22 mouse cellular contexts compared by ENCODE assay signal in the genomic region with DNA sequence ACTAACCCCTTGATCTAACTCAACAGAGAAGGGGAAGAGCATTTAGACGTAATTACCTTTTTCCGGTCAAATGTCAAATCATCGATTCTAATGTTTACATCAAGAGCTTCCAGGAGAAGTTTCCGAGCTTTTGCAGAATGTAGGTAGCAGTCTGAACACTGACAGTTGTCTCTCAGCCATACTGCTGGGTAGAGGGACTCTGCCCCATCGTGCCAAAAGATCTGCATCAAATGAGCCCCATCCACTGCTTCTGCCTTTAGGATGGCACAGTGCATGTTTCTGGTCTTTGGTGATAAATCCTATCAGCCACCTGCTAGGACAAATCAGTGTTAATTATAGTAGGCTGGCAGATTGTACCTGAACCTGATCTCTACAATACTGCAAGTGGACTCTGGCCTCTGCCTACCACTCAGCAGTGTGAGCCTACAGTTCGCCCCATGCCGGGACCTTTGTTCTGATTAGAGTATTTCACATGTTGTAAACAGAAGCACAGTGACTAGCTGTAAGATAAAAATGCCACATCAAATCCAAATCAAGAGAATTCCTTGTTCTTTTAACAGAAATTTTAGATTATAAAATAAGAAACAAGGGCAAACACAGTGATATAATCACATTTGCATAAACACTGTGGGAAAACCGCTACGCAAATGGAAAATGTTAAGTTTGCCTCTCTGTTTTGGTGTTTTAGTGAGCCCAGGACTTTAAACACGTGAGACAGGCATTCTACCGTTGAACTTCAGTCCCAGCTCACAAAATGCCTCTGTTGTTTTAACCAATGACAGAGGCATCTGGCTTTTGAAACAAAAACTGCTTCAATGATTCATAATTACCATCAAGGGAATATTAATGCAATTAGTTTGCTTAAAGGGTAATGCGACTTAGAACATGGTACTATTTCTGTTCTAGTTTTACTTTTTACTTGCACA. TPM values are rescaled to one million over a fixed set of nuclear protein-coding genes. Genes with fewer than 3 reads are reported as not detected.
A peak's percentile ranks its signal among the peaks of the same experiment; 100 is the strongest.
DNase-seq lines count a peak whose midpoint lies in the region; ATAC-seq and TF ChIP-seq lines count a peak whose summit lies in the region.
"Had no signal": no experiment of that assay in that cellular context is flagged by ENCODE, and none has a peak within 500 bp of the region (broad histone marks: within the 10 kb centered on the region; RNA-seq: fewer than 3 reads in every experiment).

No protein-coding gene starts in this region.

- H3K36me3 ChIP-seq in kidney, adult 2 months (ENCODE audit: control insufficient read depth, insufficient read depth, low read length) = no peaks in the 10 kb centered on the region
- no peaks in the 10 kb centered on the region for H3K36me3 ChIP-seq in kidney, embryonic 16.5 days (ENCODE audit: insufficient read depth, low read length)
- no peaks in the 10 kb centered on the region for H3K36me3 ChIP-seq in intestine, postnatal 0 days (ENCODE audit: control insufficient read depth, insufficient read depth)
- H3K36me3 ChIP-seq in liver, embryonic 16.5 days (ENCODE audit: control insufficient read depth, insufficient read depth) = no peaks in the 10 kb centered on the region
- no peaks in the 10 kb centered on the region for H3K36me3 ChIP-seq in forebrain, embryonic 10.5 days (replicated peaks)
- H3K36me3 ChIP-seq: embryonic facial prominence, embryonic 13.5 days; forebrain, embryonic 12.5 days; heart, embryonic 13.5 days; limb, embryonic 15.5 days; midbrain, embryonic 12.5 days had no signal

- H3K4me2 ChIP-seq in kidney, embryonic 16.5 days (replicated peaks; ENCODE audit: low read depth, low read length) = no peak overlapping the region
- H3K4me2 ChIP-seq in intestine, postnatal 0 days (replicated peaks; ENCODE audit: low read depth) = peak overlapping the region; percentile 21; the same call in 1 of the 2 replicates
- peak overlapping the region; percentile 20; the same call in 1 of the 2 replicates for H3K4me2 ChIP-seq in liver, embryonic 16.5 days (ENCODE audit: low read depth, low read length)
- H3K4me2 ChIP-seq: embryonic facial prominence, embryonic 13.5 days; forebrain, embryonic 12.5 days; heart, embryonic 13.5 days; limb, embryonic 15.5 days; midbrain, embryonic 12.5 days had no signal

- TF ChIP-seq CTCF in kidney, adult 2 months (conservative IDR thresholded peaks at IDR 0.05; ENCODE audit: insufficient read depth, insufficient read length, low read depth, low read length) = no peak
- TF ChIP-seq CTCF in intestine, postnatal 0 days (IDR thresholded peaks at IDR 0.05; ENCODE audit: low read depth) = no peak

- ATAC-seq in kidney, embryonic 16.5 days (ENCODE audit: low FRiP score, low TSS enrichment) = no peak
- peak; percentile 99 for ATAC-seq in intestine, postnatal 0 days
- peak; percentile 92 for ATAC-seq in liver, embryonic 16.5 days (ENCODE audit: low read depth)

- no peak overlapping the region for H3K9ac ChIP-seq in kidney, embryonic 16.5 days (replicated peaks; ENCODE audit: low read length)
- H3K9ac ChIP-seq in intestine, postnatal 0 days (ENCODE audit: low read depth, low read length) = no peak overlapping the region
- H3K9ac ChIP-seq in liver, embryonic 16.5 days (ENCODE audit: low read depth, low read length) = no peak overlapping the region
- H3K9ac ChIP-seq: embryonic facial prominence, embryonic 13.5 days; forebrain, embryonic 12.5 days; heart, embryonic 13.5 days; limb, embryonic 15.5 days; midbrain, embryonic 12.5 days had no signal

- H3K4me3 ChIP-seq in kidney, adult 2 months (ENCODE audit: insufficient read depth, low read depth, low read length) = no peak overlapping the region
- no peak overlapping the region for H3K4me3 ChIP-seq in kidney, embryonic 16.5 days (ENCODE audit: low read length)
- H3K4me3 ChIP-seq in intestine, postnatal 0 days (ENCODE audit: low read depth, low read length) = no peak overlapping the region
- H3K4me3 ChIP-seq in liver, embryonic 16.5 days (ENCODE audit: low read depth, low read length) = peak overlapping the region; percentile 33
- no peak overlapping the region for H3K4me3 ChIP-seq in forebrain, embryonic 10.5 days
- H3K4me3 ChIP-seq: embryonic facial prominence, embryonic 13.5 days; forebrain, embryonic 12.5 days; heart, embryonic 13.5 days; left cerebral cortex, adult 2 months; limb, embryonic 15.5 days; midbrain, embryonic 12.5 days had no signal

- DNase-seq in kidney, adult 2 months = peak; percentile 78
- peak; percentile 61 to 77 for DNase-seq in kidney, postnatal 36 days
- DNase-seq in forebrain, embryonic 10.5 days (ENCODE audit: extremely low spot score, low spot score) = no peak
- DNase-seq in heart, adult 18-20 months = no peak
- DNase-seq in gastrocnemius, postnatal 25 days = no peak
- DNase-seq: adrenal gland, adult 8-10 months; cerebellum, adult 11-12 months; right cerebral cortex, adult 18-20 months; thymus, adult 2 months had no signal

- H3K27ac ChIP-seq in kidney, adult 2 months (ENCODE audit: insufficient read depth, low read depth, low read length) = peak overlapping the region; percentile 43; the same call in 1 of the 2 replicates
- no peak overlapping the region for H3K27ac ChIP-seq in kidney, embryonic 16.5 days (ENCODE audit: low read length)
- H3K27ac ChIP-seq in intestine, postnatal 0 days (ENCODE audit: low read depth, low read length) = peak overlapping the region; percentile 37
- H3K27ac ChIP-seq in liver, embryonic 16.5 days (ENCODE audit: low read length) = peak overlapping the region; percentile 80
- H3K27ac ChIP-seq in forebrain, embryonic 10.5 days = no peak overlapping the region
- H3K27ac ChIP-seq: embryonic facial prominence, embryonic 13.5 days; forebrain, embryonic 12.5 days; heart, embryonic 13.5 days; left cerebral cortex, adult 2 months; limb, embryonic 15.5 days; macrophage; midbrain, embryonic 12.5 days had no signal

- no peaks in the 10 kb centered on the region for H3K27me3 ChIP-seq in kidney, adult 2 months (replicated peaks; ENCODE audit: control insufficient read depth, insufficient read depth, low read length)
- no peaks in the 10 kb centered on the region for H3K27me3 ChIP-seq in kidney, embryonic 16.5 days (ENCODE audit: insufficient read depth, low read length)
- H3K27me3 ChIP-seq in intestine, postnatal 0 days (replicated peaks; ENCODE audit: control insufficient read depth, insufficient read depth, low read length) = no peaks in the 10 kb centered on the region
- no peaks in the 10 kb centered on the region for H3K27me3 ChIP-seq in liver, embryonic 16.5 days (ENCODE audit: control insufficient read depth, insufficient read depth, low read depth, low read length)
- H3K27me3 ChIP-seq in forebrain, embryonic 10.5 days (ENCODE audit: poor library complexity, severe bottlenecking) = no peaks in the 10 kb centered on the region
- H3K27me3 ChIP-seq: embryonic facial prominence, embryonic 13.5 days; forebrain, embryonic 12.5 days; heart, embryonic 13.5 days; limb, embryonic 15.5 days; midbrain, embryonic 12.5 days had no signal

- no peaks in the 10 kb centered on the region for H3K9me3 ChIP-seq in kidney, embryonic 16.5 days (ENCODE audit: low read length)
- H3K9me3 ChIP-seq in intestine, postnatal 0 days (ENCODE audit: control insufficient read depth) = no peaks in the 10 kb centered on the region
- H3K9me3 ChIP-seq in liver, embryonic 16.5 days (replicated peaks; ENCODE audit: control insufficient read depth, low read length) = no peaks in the 10 kb centered on the region
- no peaks in the 10 kb centered on the region for H3K9me3 ChIP-seq in forebrain, embryonic 10.5 days
- H3K9me3 ChIP-seq: embryonic facial prominence, embryonic 13.5 days; forebrain, embryonic 12.5 days; heart, embryonic 13.5 days; limb, embryonic 15.5 days; midbrain, embryonic 12.5 days had no signal

- TF ChIP-seq POLR2A in kidney, adult 2 months (IDR thresholded peaks at IDR 0.05; ENCODE audit: low read depth, low read length) = no peak

- H3K4me1 ChIP-seq in kidney, adult 2 months (ENCODE audit: control insufficient read depth, insufficient read depth, low read length) = peaks cover 3% of the 10 kb centered on the region; the same call in 1 of the 2 replicates
- peaks cover 6% of the 10 kb centered on the region; the same call in 1 of the 2 replicates for H3K4me1 ChIP-seq in kidney, embryonic 16.5 days (ENCODE audit: insufficient read depth, low read length)
- 0 out of 2 replicates have a peak, but pooled peaks cover 5% of the 10 kb centered on the region for H3K4me1 ChIP-seq in intestine, postnatal 0 days (replicated peaks; ENCODE audit: control insufficient read depth, insufficient read depth, low read length)
- H3K4me1 ChIP-seq in liver, embryonic 16.5 days (ENCODE audit: control insufficient read depth, low read depth, low read length) = no peaks in the 10 kb centered on the region
- no peaks in the 10 kb centered on the region for H3K4me1 ChIP-seq in forebrain, embryonic 10.5 days
- H3K4me1 ChIP-seq: forebrain, embryonic 12.5 days; midbrain, embryonic 12.5 days had no signal

- WGBS in kidney, adult 2 months = 72% methylated on average over 12 of the region's 12 CpGs
- WGBS in kidney, embryonic 16.5 days = 83% methylated on average over 12 of the region's 12 CpGs
- 39% methylated on average over 12 of the region's 12 CpGs for WGBS in intestine, postnatal 0 days
- WGBS in liver, embryonic 16.5 days (ENCODE audit: insufficient replicate concordance) = 57% methylated on average over 12 of the region's 12 CpGs
- WGBS in forebrain, embryonic 10.5 days = 91% methylated on average over 12 of the region's 12 CpGs

RNA-seq across cellular contexts. Expression of a gene that starts 8.7 kb away (rescaled TPM):
- 1.0 and 1.3 TPM in 2 replicates for polyA plus RNA-seq in kidney, adult 2 months (2012; rRNA removed)
- polyA plus RNA-seq in kidney, embryonic 16.5 days (2015; fragmentation: Nextera tagmentation; extraction: Ambion mirVana) = 0.04 and 0.12 TPM in 2 replicates
- polyA plus RNA-seq in intestine, postnatal 0 days (2015; fragmentation: Nextera tagmentation; extraction: Ambion mirVana) = 10.3 and 11.9 TPM in 2 replicates
- polyA plus RNA-seq in liver, embryonic 16.5 days (2015; fragmentation: Nextera tagmentation; extraction: Ambion mirVana) = 8.1 and 8.4 TPM in 2 replicates
- polyA plus RNA-seq in forebrain, embryonic 10.5 days (2016; fragmentation: Nextera tagmentation; extraction: Ambion mirVana) = not detected in 2 replicates
- total RNA-seq in heart, adult 18-20 months (2021) = under 1 TPM in 1 of 2 experiments, not detected in 1; 0.49 TPM
- total RNA-seq in gastrocnemius, postnatal 25 days (2021) = under 1 TPM in 1 of 2 experiments, not detected in 1; 0.16 TPM
- total RNA-seq: adrenal gland, adult 8-10 months; common myeloid progenitor, adult 5-6 weeks; hematopoietic stem cell, adult 5-6 weeks; neutrophil, adult 5-6 weeks had no signal
- polyA plus RNA-seq: forebrain, embryonic 12.5 days; heart, embryonic 13.5 days; macrophage had no signal

RNA-seq across cellular contexts. Expression of a gene that starts 57.4 kb away (rescaled TPM):
- polyA plus RNA-seq in kidney, adult 2 months (2012; rRNA removed) = 1.6 and 2.2 TPM in 2 replicates
- polyA plus RNA-seq in kidney, embryonic 16.5 days (2015; fragmentation: Nextera tagmentation; extraction: Ambion mirVana) = 22.4 and 23.3 TPM in 2 replicates
- polyA plus RNA-seq in intestine, postnatal 0 days (2015; fragmentation: Nextera tagmentation; extraction: Ambion mirVana) = 22.6 and 23.1 TPM in 2 replicates
- 0.95 and 1.4 TPM in 2 replicates for polyA plus RNA-seq in liver, embryonic 16.5 days (2015; fragmentation: Nextera tagmentation; extraction: Ambion mirVana)
- 0.43 and 1.2 TPM in 2 replicates for polyA plus RNA-seq in forebrain, embryonic 10.5 days (2016; fragmentation: Nextera tagmentation; extraction: Ambion mirVana)
- 1 to 10 TPM; 4.0 to 7.8 TPM for total RNA-seq in heart, adult 18-20 months (2021)
- total RNA-seq in gastrocnemius, postnatal 25 days (2021) = 10 to 100 TPM in 1 of 2 experiments, 1 to 10 TPM in 1; 9.0 to 12.4 TPM
- total RNA-seq: common myeloid progenitor, adult 5-6 weeks; hematopoietic stem cell, adult 5-6 weeks had no signal
- polyA plus RNA-seq: macrophage had no signal

Comparison
In these comparisons a context has a peak if more than half of its experiments do, and no peak if none do; other contexts are left out.
1. H3K27ac ChIP-seq: peak in kidney, adult 2 months (single experiment), intestine, postnatal 0 days (single experiment) and liver, embryonic 16.5 days (single experiment); none in kidney, embryonic 16.5 days (single experiment) and forebrain, embryonic 10.5 days (single experiment).
2. DNase-seq: peak in kidney, adult 2 months (single experiment) and kidney, postnatal 36 days (2 of 2); none in forebrain, embryonic 10.5 days (single experiment), heart, adult 18-20 months (0 of 2) and gastrocnemius, postnatal 25 days (single experiment).